Mouse (Mus musculus): ENCODE measurements around the gene Gm30083.

Gene Gm30083

GRCm38 (mm10) chr14:34015063-34015462 is at the start of gene Gm30083:
TSS of gene Gm30083 (minus strand) at chr14:34015182.
- no peak for DNase-seq (ENCODE audit: low read depth in 1 of 2, low spot score in 2 of 2)

- no peak for DNase-seq (ENCODE audit: low read depth in 1 of 2, low spot score in 2 of 2)
Measured at GRCm38 (mm10) chr14:34052516-34052915, 37.5 kb upstream of the Gm30083 start, which contains the start of gene Antxrl. TSS of gene Antxrl (plus strand) at chr14:34052707.

- no peak for DNase-seq (ENCODE audit: low read depth in 1 of 2, low spot score in 2 of 2)
Measured at GRCm38 (mm10) chr14:34050101-34050779, 35.3 kb upstream of the Gm30083 start.

DNA sequence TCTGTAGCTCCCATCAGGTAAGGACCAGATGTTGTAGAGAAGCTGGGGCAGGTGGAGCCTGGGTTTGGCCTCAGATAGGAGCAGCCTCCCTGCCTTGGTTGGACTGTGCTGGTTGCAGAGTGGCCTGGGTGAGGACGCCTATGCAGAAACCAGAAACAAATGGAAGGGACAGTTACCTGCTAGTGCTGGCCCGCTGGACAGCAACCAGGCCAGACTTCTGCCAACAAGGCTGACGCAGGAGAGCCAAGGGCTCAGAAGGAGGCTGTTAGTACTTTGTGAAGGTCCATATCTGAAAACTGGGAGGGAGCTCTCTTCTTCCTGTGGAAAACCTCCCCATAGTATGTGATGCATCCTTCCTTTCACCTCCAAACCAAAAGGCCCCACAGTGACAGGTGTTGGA is 28.4 kb upstream of the Gm30083 start:
- no peak for DNase-seq (ENCODE audit: low read depth in 1 of 2, low spot score in 2 of 2)

- DNase-seq (ENCODE audit: low read depth in 1 of 2, low spot score in 2 of 2) = no peak
Measured at GRCm38 (mm10) chr14:34041241-34041640, 26.3 kb upstream of the Gm30083 start.

DNA sequence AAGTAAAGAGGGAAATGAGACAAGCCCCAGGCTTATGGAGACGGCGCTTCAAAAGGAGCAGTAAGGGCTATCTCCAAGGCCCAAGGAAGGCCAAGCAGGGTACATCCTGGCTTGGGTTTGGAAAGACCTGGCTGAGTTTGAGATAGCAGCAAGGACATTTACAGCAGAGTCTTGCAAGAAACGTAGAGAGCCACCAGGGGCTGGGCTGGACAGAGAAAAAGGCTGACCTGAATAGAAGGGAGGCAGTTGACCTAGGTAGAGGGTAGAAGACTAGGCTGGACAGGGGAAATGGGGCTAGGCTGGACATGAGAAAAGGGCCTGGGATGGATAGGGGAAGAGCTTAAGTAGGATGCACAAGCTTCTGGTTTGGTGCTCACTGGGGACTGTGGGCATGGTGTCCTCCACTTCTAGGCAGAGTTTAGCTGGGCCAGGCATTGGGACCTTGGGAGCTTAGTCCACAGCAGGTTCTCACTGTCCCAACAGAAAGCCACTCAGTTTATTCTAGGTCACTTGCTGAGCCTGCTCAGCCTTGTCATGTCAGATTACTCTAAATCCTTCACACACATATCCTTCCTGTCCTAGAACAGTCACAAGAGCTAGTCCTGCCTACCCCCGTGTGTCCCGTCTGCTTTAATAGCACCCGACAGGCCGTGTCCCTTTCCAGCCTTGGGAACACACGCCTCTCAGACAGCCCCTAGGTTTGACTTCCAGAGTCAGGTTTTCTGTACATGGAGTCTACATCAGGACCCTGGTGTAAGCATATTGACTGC is 19.0 kb upstream of the Gm30083 start:
- DNase-seq (ENCODE audit: low read depth in 1 of 2, low spot score in 2 of 2) = no peak

- DNase-seq (ENCODE audit: low read depth in 1 of 2, low spot score in 2 of 2) = no peak
Measured at GRCm38 (mm10) chr14:34026710-34027109, 11.7 kb upstream of the Gm30083 start.

- no peak for DNase-seq (ENCODE audit: low read depth in 1 of 2, low spot score in 2 of 2)
Measured at GRCm38 (mm10) chr14:34016938-34017337, 2.0 kb upstream of the Gm30083 start.

DNA sequence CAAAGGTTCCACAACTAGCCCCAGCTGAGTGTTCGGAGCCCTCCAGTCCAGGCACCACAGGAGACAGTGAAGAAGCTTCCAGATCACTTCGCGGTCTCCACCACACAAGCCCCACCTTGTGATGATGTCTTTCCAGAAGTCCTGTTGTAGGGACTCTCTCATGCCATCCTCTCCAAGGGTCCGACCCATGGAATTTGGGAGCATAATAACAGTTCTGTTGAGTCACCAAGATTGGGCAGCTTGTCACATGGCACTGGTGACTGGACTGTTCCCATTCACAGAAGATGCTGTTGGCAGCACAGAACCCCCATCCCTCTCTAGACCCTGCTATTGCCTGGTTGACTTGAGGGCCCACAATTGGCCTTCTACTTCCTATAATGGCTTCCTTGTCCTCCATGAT is 1.4 kb upstream of the Gm30083 start, which contains the start of gene Gm5460:
Gene Gm5460, plus strand, starts transcription at position 378 of the 400 bp plus-strand sequence.
- DNase-seq (ENCODE audit: low read depth in 1 of 2, low spot score in 2 of 2) = no peak

DNA sequence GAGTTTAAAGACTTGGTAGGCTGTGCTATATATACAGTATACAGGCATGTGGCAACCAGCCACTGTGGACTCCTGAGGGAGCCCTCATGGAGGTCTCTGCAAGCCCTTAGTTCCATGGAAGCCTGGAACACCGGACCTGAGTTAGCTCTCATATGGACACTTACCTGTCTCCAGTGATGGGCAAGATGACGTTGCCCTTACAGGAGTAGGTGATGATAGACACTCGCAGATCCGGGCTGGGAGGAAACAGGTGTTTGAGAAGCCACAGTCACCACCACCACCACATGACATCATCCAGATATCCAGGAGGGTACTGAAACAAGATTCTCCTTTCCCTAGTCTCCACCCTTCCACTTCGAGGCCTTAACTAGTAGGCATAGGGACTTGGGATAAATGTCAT is 12.6 kb downstream of the Gm30083 start:
- DNase-seq (ENCODE audit: low read depth in 1 of 2, low spot score in 2 of 2) = no peak

DNA sequence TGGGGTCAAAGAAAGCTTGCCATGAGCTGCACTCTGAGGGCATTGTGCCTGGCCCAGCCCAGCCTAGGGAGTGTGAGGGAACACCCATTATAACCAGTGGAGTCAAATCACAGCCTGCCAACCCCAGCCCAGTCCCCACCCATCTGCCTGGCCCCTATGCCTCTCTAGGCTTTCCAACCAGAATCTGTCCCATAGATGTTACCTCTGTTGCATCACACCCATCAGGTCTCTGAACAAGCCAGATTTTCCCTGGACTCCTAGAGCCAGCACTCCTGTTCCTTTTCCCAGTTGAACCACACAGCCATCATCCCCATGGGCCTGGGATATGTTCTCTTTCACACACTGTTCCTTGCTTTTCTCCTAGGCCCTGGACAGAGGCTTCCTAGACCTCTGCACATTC is 13.5 kb downstream of the Gm30083 start:
- no peak for DNase-seq (ENCODE audit: low read depth in 1 of 2, low spot score in 2 of 2)

DNA sequence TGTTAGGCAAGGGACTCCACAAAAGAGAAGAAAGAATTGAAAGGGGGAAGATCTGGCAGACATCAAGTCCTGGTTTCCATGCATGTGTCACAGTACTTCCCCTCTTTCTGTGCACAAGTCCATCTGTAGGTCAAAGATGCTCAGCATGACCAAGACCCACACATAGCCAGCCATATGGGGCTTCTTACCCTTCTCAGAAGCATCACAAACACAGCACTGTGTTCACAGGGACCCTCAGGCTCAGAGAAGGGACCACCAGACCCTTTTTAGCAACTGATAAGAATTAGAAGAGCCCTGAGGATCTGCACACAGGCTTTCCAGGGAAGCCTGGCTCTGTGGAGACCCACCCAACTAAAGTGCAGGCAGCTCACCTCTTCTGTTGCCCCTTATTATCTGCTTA is 14.9 kb downstream of the Gm30083 start:
- DNase-seq (ENCODE audit: low read depth in 1 of 2, low spot score in 2 of 2) = no peak

DNA sequence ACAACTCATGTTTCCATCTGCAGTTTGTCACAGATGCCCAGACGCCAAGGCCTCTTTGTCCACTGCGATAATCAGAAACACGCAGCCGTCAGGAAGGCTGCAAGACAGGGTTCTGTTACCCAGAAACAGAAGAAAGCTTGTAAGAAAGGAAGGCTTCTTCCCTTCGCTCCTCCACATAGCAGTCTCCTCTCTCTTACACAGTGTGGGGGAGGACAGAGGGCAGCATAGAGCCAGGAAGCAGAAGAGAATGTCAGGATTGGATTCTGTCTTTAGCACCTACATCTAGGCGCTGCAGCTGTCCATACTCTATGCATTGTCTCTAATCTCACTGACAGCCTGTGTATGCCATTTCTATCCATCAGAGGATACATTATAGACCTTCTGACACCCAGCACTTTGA is 17.6 kb downstream of the Gm30083 start:
- DNase-seq (ENCODE audit: low read depth in 1 of 2, low spot score in 2 of 2) = no peak

DNA sequence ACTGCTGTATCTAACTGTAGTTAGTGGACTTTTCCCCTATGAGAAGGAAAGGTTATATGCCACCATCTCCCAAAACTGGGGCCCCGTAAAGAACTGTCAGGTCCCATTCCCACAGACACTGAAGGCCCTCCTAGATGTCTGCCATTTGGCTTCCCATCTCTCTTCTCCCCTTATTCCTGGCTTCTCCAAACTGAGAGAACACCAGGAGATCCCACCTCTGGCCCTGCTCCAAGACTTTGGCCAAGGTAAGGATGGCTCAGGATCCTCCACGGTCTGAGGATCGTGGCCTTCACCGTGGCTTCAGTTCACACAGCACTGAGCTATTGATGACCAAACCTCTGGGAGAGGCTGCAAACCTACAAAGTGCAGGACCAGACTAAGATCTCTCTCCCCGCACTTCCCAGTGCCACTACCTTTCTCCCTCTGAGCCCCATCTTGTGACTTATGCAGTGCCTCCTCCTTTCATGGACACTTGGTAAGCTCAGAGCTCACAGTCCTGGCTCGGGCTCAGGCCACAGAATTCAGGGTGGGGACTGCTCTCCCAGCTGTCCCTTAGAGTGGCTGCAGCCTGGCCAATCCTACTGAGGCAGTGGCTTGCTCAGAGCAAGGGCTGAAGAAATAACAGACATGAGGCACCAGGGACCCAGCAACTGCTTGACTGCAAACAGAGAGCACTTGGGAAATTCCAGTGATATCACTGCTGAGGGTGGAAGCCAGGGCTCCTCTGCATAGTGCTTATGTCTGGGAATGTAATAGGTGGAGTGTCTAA is 21.3 kb downstream of the Gm30083 start:
- no peak for DNase-seq (ENCODE audit: low read depth in 1 of 2, low spot score in 2 of 2)

DNA sequence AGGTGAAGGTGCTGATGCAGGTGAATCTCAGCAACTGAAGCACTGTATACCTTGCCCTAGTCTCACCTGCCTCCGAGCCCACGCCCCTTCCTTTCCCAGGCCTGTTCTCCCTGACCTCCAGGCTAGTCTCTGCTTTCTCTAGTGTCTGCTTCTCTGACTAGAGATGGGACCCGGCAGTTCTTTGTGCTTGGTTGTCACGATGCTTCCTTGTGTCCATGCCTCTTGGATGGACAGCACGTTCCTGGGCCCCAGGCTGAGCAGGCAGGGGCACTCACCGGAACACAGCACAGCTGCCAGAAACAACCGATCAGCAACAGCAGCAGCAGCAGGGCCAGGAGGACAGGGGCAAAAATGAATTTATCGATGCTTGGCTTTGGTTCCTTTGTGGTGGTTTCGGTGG is 21.9 kb downstream of the Gm30083 start:
- DNase-seq (ENCODE audit: low read depth in 1 of 2, low spot score in 2 of 2) = no peak

DNA sequence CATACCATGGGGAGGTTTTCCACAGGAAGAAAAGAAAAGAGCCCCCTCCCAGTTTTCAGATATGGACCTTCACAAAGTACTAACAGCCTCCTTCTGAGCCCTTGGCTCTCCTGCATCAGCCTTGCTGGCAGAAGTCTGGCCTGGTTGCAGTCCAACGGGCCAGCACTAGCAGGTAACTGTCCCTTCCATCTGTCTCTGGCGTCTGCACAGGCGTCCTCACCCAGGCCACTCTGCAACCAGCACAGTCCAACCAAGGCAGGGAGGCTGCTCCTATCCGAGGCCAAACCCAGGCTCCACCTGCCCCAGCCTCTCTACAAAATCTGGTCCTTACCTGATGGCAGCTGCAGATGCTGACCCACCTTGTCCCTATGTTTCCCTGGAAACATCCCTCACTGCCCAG is 23.0 kb downstream of the Gm30083 start:
- DNase-seq (ENCODE audit: low read depth in 1 of 2, low spot score in 2 of 2) = no peak

DNA sequence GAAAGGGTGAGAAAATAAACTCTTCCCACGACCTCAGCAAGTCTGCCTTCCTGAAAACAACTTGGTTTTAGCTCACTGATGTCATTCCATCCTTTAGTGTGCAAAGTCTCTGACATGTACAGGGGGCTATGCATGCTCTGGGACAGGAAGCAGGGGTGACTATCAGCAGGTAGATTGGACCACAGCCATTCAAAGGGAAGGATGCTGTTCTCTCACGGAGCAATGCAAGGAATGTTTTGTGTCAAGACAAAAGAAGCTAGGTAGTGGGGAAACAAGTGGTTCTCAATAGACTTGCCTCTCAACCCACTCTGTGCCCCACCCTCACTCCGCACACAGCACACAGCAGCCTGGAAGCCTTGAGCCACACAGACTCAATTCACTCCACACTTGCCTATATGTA is 25.8 kb downstream of the Gm30083 start:
- DNase-seq (ENCODE audit: low read depth in 1 of 2, low spot score in 2 of 2) = no peak

DNA sequence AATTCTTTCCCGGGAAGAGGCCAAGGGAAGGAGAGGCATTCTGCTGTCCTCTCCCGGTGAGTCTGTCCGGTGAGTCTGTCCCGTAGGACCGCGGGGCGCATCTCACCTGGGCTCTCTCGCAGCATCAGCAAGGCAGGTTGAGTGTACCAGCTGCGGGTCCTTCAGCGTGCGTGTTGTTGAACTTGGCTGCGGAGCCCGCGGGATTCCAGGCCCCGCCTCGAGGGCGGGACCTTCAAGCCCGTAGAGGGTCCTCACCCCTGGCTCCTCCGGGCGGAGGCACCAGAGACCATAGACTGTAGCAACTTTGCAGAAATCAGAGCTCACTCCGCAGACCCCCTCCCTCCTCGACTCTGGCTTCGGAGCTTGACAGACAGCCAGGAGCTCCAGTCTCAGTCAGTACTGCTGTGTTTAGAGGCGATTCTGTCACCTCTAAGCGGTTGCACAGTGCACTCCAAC is 36.4 kb downstream of the Gm30083 start, which contains the start of gene Zfp488:
Gene Zfp488, minus strand, starts transcription at position 161 of the 456 bp plus-strand sequence.
- DNase-seq (ENCODE audit: low read depth in 1 of 2, low spot score in 2 of 2) = no peak

DNA sequence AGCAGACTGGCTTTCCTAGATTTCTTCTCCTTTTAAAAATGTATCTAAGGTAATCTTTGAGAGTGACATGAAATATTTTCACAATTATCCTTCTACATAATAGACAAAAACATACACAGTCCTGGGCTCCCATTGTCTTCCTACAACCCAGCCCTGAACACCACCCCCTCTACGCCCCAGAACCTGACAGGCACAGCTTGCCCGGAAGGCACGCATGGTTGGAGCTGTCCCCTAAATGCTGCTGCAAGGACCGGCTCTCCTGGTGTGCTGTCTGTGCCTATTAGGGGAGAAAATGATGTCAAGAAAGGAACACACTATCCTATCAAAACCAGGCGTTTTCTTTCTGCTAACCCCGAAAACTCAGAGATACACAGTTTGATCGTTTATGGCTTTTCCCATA is 37.2 kb downstream of the Gm30083 start:
- DNase-seq (ENCODE audit: low read depth in 1 of 2, low spot score in 2 of 2) = no peak

DNA sequence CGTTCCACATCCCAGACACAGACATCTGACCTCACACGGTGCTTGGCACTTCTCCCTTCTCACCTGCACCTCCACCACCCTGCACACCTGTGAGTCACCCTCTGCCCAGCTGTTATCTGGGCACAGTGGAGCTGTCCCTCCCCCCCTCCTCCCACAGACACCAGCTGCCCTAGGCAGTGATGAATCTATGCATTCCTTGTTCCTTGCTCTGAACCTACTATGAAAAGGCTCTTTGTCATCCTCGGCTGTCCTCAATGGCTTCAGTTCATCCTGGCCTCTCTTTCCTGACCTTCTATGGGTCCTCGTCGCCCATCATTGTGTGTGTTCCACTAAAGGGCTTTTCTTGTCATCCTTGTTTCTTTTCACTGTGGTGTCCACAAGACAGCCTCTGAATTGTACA is 40.2 kb downstream of the Gm30083 start:
- DNase-seq (ENCODE audit: low read depth in 1 of 2, low spot score in 2 of 2) = no peak

DNA sequence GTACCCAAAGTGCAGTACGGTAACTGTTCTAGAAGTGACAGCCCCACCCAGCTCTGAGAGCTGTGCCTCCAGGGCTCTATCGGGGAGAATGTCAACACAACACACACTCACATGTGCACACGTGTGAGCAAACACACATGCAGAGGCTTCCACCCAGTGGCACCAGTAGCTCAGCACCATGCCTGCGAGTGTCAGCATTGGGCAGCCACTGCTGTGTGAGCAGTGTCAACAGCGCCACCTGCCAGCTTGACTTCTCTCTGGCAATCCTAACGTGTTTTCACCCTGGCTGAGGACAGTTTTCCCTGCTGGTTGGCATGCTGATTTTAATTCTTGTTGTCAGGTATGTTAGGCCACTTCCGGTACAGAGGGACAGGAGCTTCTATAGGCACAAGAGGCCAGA is 42.3 kb downstream of the Gm30083 start:
- DNase-seq (ENCODE audit: low read depth in 1 of 2, low spot score in 2 of 2) = no peak

DNA sequence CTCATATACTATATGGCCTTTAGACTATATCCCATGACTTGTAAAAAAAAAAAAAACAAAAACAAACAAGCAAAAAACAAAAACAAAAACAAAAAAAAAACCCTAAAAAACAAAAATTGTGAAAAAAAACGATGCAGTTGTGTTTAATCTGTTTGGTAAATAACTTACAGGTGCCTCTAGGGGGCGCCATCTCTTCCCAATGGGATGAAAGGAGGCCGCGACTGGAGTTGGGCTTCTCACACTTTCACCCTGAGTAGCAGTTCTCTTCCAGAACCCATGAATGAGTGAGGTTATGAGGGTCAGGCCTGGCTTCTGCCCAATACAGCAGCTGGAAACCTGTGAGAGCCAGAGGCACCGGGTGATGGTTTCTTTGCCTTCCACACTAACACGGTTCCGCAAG is 49.3 kb downstream of the Gm30083 start:
- DNase-seq (ENCODE audit: low read depth in 1 of 2, low spot score in 2 of 2) = no peak
